16 mouse cellular contexts compared by ENCODE assay signal in genomic region chr8:45788610-45789009, GRCm38 (mm10).
DNase-seq lines count a peak whose midpoint lies in the region; ATAC-seq and TF ChIP-seq lines count a peak whose summit lies in the region.
"Had no signal": no experiment of that assay in that cellular context is flagged by ENCODE, and none has a peak within 500 bp of the region (broad histone marks: within the 10 kb centered on the region; RNA-seq: fewer than 3 reads in every experiment).

No protein-coding gene starts in this region.

- no peak overlapping the region for H3K4me2 ChIP-seq in lung, embryonic 14.5 days
- H3K4me2 ChIP-seq: forebrain, embryonic 13.5 days; liver, embryonic 12.5 days had no signal

- H3K4me1 ChIP-seq in heart, adult 2 months (ENCODE audit: control insufficient read depth, insufficient read depth, low read length), result no peaks in the 10 kb centered on the region
- no peaks in the 10 kb centered on the region for H3K4me1 ChIP-seq in lung, embryonic 14.5 days (ENCODE audit: insufficient read depth)
- H3K4me1 ChIP-seq in lung, adult 2 months (ENCODE audit: control insufficient read depth, insufficient read depth, low read length), result no peaks in the 10 kb centered on the region
- H3K4me1 ChIP-seq in cortical plate, adult 2 months (ENCODE audit: control insufficient read depth, insufficient read depth, low read length), result no peaks in the 10 kb centered on the region
- H3K4me1 ChIP-seq: forebrain, embryonic 13.5 days; limb, embryonic 10.5 days; liver, embryonic 12.5 days had no signal

- no peaks in the 10 kb centered on the region for H3K36me3 ChIP-seq in heart, adult 2 months (ENCODE audit: control insufficient read depth, insufficient read depth, low read length)
- 0 out of 2 replicates have a peak, but pooled peaks cover 3% of the 10 kb centered on the region for H3K36me3 ChIP-seq in lung, embryonic 14.5 days (ENCODE audit: insufficient read depth)
- H3K36me3 ChIP-seq: G1E; limb, embryonic 10.5 days; liver, embryonic 12.5 days had no signal

- no peak overlapping the region for H3K27ac ChIP-seq in heart, adult 2 months
- no peak overlapping the region for H3K27ac ChIP-seq in lung, embryonic 14.5 days (ENCODE audit: low read depth)
- H3K27ac ChIP-seq in cortical plate, adult 2 months (ENCODE audit: insufficient read depth, low read length), result no peak overlapping the region
- H3K27ac ChIP-seq: forebrain, embryonic 13.5 days; limb, embryonic 10.5 days; liver, embryonic 12.5 days had no signal

- DNase-seq in heart, adult 2 months, result no peak
- no peak for DNase-seq in heart, adult 8-10 months (ENCODE audit: low spot score)
- DNase-seq in lung, embryonic 14.5 days, result peak; percentile 16
- DNase-seq in lung, adult 2 months, result no peak
- DNase-seq in A20 (ENCODE audit: low read depth, low spot score), result peak; percentile 25
- DNase-seq in adrenal gland, postnatal 14 days, result no peak
- DNase-seq: adrenal gland, postnatal 10 days; cerebellum, adult 8-10 months; lung, postnatal 10 days; thymus, postnatal 4 days had no signal

- H3K9me3 ChIP-seq in lung, embryonic 14.5 days (ENCODE audit: low read depth, low read length), result no peaks in the 10 kb centered on the region
- H3K9me3 ChIP-seq: forebrain, embryonic 13.5 days; G1E; limb, embryonic 10.5 days; liver, embryonic 12.5 days had no signal

- intact Hi-C loops in heart, adult 2 months (cut with DNase I), result no loop called here

- no peak overlapping the region for H3K4me3 ChIP-seq in heart, adult 2 months
- no peak overlapping the region for H3K4me3 ChIP-seq in lung, embryonic 14.5 days (ENCODE audit: low read depth, low read length)
- H3K4me3 ChIP-seq in lung, adult 2 months (replicated peaks; ENCODE audit: extremely low read depth, low read depth, low read length), result no peak overlapping the region
- H3K4me3 ChIP-seq in cortical plate, adult 2 months (ENCODE audit: insufficient read depth, low read length), result no peak overlapping the region
- H3K4me3 ChIP-seq: forebrain, embryonic 13.5 days; limb, embryonic 10.5 days; liver, embryonic 12.5 days had no signal

- H3K79me2 ChIP-seq in heart, adult 2 months (replicated peaks; ENCODE audit: control insufficient read depth, insufficient read depth, low read length), result no peaks in the 10 kb centered on the region

- no peak for ATAC-seq in lung, embryonic 14.5 days (ENCODE audit: insufficient read depth)
- ATAC-seq in CD4-positive, CD25-positive, alpha-beta regulatory T cell, adult 4 months, result no peak
- ATAC-seq: forebrain, embryonic 13.5 days; liver, embryonic 12.5 days had no signal

- peak; percentile 55 for TF ChIP-seq CTCF in heart, adult 2 months (IDR thresholded peaks at IDR 0.05)
- TF ChIP-seq CTCF in lung, embryonic 14.5 days (IDR thresholded peaks at IDR 0.05; ENCODE audit: low read depth), result peak; percentile 29
- TF ChIP-seq CTCF in lung, adult 2 months (IDR thresholded peaks at IDR 0.05; ENCODE audit: insufficient read depth, low read length), result no peak
- 0 out of 2 replicates have a peak, but pooled peaks have one; percentile 5 for TF ChIP-seq CTCF in cortical plate, adult 2 months (IDR thresholded peaks at IDR 0.05; ENCODE audit: extremely low read depth, insufficient read depth, low read length)

- H3K9ac ChIP-seq in heart, adult 2 months (ENCODE audit: low read depth, low read length), result no peak overlapping the region
- no peak overlapping the region for H3K9ac ChIP-seq in lung, embryonic 14.5 days
- H3K9ac ChIP-seq: forebrain, embryonic 13.5 days; liver, embryonic 12.5 days had no signal

- no peak for TF ChIP-seq EP300 in heart, adult 2 months (IDR thresholded peaks at IDR 0.05; ENCODE audit: insufficient read depth, low read depth, low read length)

- TF ChIP-seq POLR2A in heart, adult 2 months (IDR thresholded peaks at IDR 0.05; ENCODE audit: insufficient read depth, low read depth, low read length), result no peak
- no peak for TF ChIP-seq POLR2A in lung, adult 2 months (IDR thresholded peaks at IDR 0.05; ENCODE audit: borderline replicate concordance, extremely low read depth, low read depth, low read length)
- TF ChIP-seq POLR2A in cortical plate, adult 2 months (IDR thresholded peaks at IDR 0.05; ENCODE audit: extremely low read depth, insufficient read depth, low read length), result no peak

- 86% methylated on average over 3 of the region's 3 CpGs for WGBS in heart, adult 2 months
- WGBS in lung, embryonic 14.5 days, result 83% methylated on average over 3 of the region's 3 CpGs
- 81% methylated on average over 3 of the region's 3 CpGs for WGBS in lung, adult 2 months

- no peaks in the 10 kb centered on the region for H3K27me3 ChIP-seq in heart, adult 2 months (ENCODE audit: control insufficient read depth, insufficient read depth, low read length)
- no peaks in the 10 kb centered on the region for H3K27me3 ChIP-seq in lung, embryonic 14.5 days (ENCODE audit: insufficient read depth, low read length)
- H3K27me3 ChIP-seq: forebrain, embryonic 13.5 days; liver, embryonic 12.5 days had no signal

Comparison
In these comparisons a context has a peak if more than half of its experiments do, and no peak if none do; other contexts are left out.
1. DNase-seq: peak in lung, embryonic 14.5 days (single experiment) and A20 (single experiment); none in heart, adult 2 months (0 of 2), heart, adult 8-10 months (single experiment), lung, adult 2 months (single experiment) and adrenal gland, postnatal 14 days (single experiment).